Mouse (Mus musculus) kidney, embryonic 15.5 days (tissue): ENCODE data around the gene Gpx4. TPM values are rescaled to one million over a fixed set of nuclear protein-coding genes. Genes with fewer than 3 reads are reported as not detected.
"Not testable (repeated sequence)": the region's sequence is repeated elsewhere in the genome, so short reads cannot be mapped to it uniquely, and the experiment has no call there.

Experiments used
- ATAC-seq: fragments of 200-750 bp; cut with Nextera tagmentation; replicated peaks from 2 replicates; pipeline ENCODE4 v1.8.0; 2017; ENCODE audit warnings: moderate TSS enrichment; ENCODE audit not compliant: low FRiP score
- H3K27ac ChIP-seq: fragments of 300-500 bp; sonication (generic); 2 replicates; pipeline ENCODE4 v1.5.1; 2015; ENCODE audit warnings: mild to moderate bottlenecking, inconsistent platforms
- H3K27me3 ChIP-seq: fragments of 300-500 bp; sonication (generic); 2 replicates; pipeline ENCODE4 v1.6.1; 2015; ENCODE audit warnings: inconsistent platforms
- H3K36me3 ChIP-seq: fragments of 300-500 bp; sonication (generic); 2 replicates; pipeline ENCODE4 v1.6.1; 2015; ENCODE audit warnings: inconsistent platforms
- H3K4me1 ChIP-seq: fragments of 300-500 bp; sonication (generic); 2 replicates; pipeline ENCODE4 v1.6.1; 2015; ENCODE audit warnings: inconsistent platforms
- H3K4me2 ChIP-seq: fragments of 300-500 bp; sonication (generic); 2 replicates; pipeline ENCODE4 v1.6.1; 2015; ENCODE audit warnings: moderate library complexity, mild to moderate bottlenecking, inconsistent platforms
- H3K4me3 ChIP-seq: fragments of 300-500 bp; sonication (generic); replicated peaks from 2 replicates; pipeline ENCODE4 v1.5.1; 2015; ENCODE audit warnings: mild to moderate bottlenecking, inconsistent platforms
- H3K9ac ChIP-seq: fragments of 300-500 bp; sonication (generic); 2 replicates; pipeline ENCODE4 v1.6.1; 2015; ENCODE audit warnings: mild to moderate bottlenecking, inconsistent platforms
- H3K9me3 ChIP-seq: fragments of 300-500 bp; sonication (generic); replicated peaks from 2 replicates; pipeline ENCODE4 v1.6.1; 2016; ENCODE audit warnings: inconsistent platforms
- WGBS: fragments of 180-500 bp; shearing (Covaris S2); methylation state at CpG from one replicate; pipeline ENCODE4 v1.1.7; 2015; ENCODE audit warnings: mixed read lengths; 5-methylcytosine and 5-hydroxymethylcytosine counted together
- polyA plus RNA-seq: library from polyadenylated mRNA; unstranded; fragments of >200 nt; fragmentation: Nextera tagmentation; extraction: Ambion mirVana; gene quantifications from 2 replicates; pipeline ENCODE4 v1.2.1, GENCODE M21; 2015

Gpx4 gene
- polyA plus RNA-seq, 1 experiment from 2014 or later, result 603 TPM

DNA sequence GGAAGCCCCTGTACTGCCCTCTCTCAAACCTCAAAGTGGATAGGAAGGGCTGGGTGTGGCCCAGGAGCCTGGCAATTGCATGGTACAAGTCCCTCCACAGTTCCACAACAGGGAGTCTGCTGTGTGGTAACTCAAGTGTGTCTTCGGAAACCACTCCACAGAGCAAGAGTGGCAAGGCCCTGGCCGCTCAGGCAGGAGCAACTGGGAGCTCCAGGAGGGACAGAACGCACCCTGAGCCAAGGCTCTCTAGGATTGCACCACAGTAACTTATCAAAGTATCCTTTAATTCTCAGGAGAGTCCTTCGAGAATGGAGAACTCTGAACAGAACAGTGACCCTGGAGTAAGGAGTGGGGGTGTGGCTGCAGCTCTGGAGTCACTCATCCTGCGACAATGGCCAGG lies 11.3 kb upstream of the Gpx4 start:
- ATAC-seq, result no peak
- peaks cover 43% of the 10 kb centered on the region for H3K36me3 ChIP-seq
- no peaks in the 10 kb centered on the region for H3K9me3 ChIP-seq
- no peak overlapping the region for H3K4me3 ChIP-seq
- H3K4me1 ChIP-seq, result peaks cover 46% of the 10 kb centered on the region
- 0 out of 2 replicates have a peak overlapping the region, but pooled peaks have one; percentile 76 for H3K27ac ChIP-seq
- no peaks in the 10 kb centered on the region for H3K27me3 ChIP-seq
- 89% methylated on average over 5 of the region's 5 CpGs for WGBS
- no peak overlapping the region for H3K4me2 ChIP-seq
- no peak overlapping the region for H3K9ac ChIP-seq

DNA sequence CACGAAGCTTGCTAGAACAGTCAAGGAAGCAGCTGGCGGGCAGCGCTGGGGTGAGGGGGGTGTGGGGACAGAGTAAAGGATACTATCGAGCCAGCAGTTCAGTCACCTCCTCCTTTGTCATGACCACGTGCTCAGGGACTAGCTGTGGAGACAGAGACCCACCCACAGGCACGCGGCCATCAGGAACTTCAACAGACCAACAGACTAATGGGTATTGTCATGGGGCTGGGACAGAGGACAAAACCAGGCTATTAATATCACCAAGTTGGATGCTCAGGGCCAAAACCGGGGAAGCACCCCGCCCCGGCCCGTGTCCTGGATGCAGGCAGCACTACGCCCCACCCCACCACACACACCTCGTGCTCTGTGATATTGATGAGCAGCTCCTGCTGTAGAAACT lies 10.1 kb upstream of the Gpx4 start:
- WGBS, result 91% methylated on average over 13 of the region's 13 CpGs
- Histone ChIP-seq H3K36me3 (peaks cover 43% of the 10 kb centered on the region), H3K4me1 (peaks cover 46% of the 10 kb centered on the region), H3K9ac (no peak overlapping the region), H3K27me3 (no peaks in the 10 kb centered on the region), H3K9me3 (no peaks in the 10 kb centered on the region), H3K4me3 (no peak overlapping the region), H3K4me2 (no peak overlapping the region), H3K27ac (no peak overlapping the region)
- no peak for ATAC-seq

DNA sequence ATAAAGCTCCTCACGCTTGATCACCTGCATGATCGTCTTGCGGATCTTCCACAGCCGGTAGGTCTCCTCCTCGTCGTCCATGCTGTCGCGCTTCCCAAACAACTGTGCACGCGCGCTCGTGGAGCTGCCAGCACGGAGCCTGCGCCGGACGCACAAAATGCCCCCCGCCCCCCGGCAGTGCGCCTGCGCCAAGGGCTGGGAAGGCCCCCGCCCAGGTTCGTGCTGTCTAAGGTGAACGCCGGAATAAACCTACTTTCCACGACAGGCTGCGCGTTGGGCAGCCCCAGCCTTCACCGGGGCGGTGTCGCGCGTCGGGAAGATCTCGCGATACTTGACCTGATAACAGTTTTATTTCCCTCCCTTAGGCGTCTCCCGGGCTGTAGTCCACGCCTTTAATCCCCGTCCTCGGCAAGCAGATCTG lies 7.4 kb upstream of the Gpx4 start, which contains the start of gene Polr2e:
Gene Polr2e (minus strand): TSS at position 237 of the 421 bp plus-strand sequence.
- Histone ChIP-seq H3K4me2 (peak within 1 kb of the TSS; percentile 78), H3K36me3 (peaks cover 39% of the 10 kb centered on the region), H3K4me3 (peak within 1 kb of the TSS; percentile 75), H3K9me3 (no peaks in the 10 kb centered on the region), H3K4me1 (peaks cover 23% of the 10 kb centered on the region), H3K27me3 (no peaks in the 10 kb centered on the region), H3K9ac (peak within 1 kb of the TSS; percentile 82), H3K27ac (peak within 1 kb of the TSS; percentile 63)
- peak; percentile 98 for ATAC-seq
- WGBS, result under 1% methylated on average over 40 of the region's 40 CpGs

DNA sequence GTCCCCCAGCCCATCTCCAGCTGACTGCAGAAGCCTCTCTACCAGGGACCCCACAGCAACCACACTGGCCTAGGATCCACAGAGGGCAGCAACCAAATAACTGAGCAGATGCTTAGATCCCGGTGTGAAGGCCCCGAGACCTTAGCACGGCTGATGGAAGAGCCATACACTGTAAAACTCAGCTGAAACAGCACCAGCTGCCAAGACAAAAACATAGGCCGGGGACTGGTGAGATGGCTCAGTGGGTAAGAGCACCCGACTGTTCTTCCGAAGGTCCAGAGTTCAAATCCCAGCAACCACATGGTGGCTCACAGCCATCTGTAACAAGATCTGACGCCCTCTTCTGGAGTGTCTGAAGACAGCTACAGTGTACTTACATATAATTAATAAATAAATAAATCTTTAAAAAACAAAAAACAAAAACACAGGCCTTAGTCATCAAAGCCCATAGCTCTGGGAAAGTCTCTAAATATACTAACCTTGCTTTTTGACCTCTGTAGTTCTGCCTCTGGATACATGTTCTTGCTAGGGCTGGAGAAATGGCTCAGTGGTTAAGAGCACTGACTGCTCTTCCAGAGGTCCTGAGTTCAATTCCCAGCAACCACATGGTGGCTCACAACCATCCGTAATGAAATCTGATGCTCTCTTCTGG lies 5.4 kb upstream of the Gpx4 start:
- peaks cover 19% of the 10 kb centered on the region for H3K36me3 ChIP-seq
- H3K9me3 ChIP-seq, H3K4me2 ChIP-seq, H3K4me3 ChIP-seq, H3K9ac ChIP-seq, ATAC-seq, H3K27me3 ChIP-seq, H3K27ac ChIP-seq: not testable (repeated sequence)
- WGBS, result 83% methylated on average over 8 of the region's 8 CpGs
- H3K4me1 ChIP-seq, result peaks cover 21% of the 10 kb centered on the region

DNA sequence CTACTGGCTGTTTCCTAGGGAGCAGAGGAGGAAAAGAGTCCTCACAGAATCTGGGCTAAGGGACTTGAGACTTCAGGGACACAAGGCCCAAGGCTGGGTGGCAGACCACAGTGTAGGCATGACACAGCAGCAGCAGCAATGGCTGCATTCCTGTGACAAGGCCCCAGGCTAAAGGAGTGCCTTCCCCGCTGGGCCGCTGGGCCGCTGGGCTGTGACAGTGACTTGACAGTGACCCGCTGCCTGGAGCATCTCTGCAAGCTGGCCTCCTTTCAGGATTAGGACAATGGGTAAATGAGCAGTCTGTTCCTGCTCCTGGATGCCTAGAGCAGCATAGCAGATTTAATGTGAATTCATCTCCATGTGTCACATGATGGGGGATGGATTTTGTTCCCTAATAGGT lies 2.9 kb upstream of the Gpx4 start:
- Histone ChIP-seq H3K27me3 (no peaks in the 10 kb centered on the region), H3K9ac (no peak overlapping the region)
- ATAC-seq, result no peak

DNA sequence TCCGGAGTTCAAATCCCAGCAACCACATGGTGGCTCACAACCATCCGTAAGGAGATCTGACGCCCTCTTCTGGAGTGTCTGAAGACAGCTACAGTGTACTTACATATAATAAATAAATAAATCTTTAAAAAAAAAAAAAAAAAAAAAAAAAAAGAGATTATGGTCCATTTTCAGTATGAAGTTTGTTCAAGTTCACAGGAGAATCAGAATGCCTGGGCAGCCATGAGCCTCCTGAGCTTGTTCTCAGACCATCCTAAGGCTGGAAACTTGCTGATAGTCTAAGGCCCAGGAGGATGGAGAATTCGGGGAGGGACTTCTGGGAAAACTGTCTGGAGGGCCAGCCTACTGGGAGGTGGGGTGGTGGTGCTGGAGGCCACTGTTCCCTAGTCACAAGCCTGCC lies 1.6 kb upstream of the Gpx4 start:
- not testable (repeated sequence) for H3K9me3 ChIP-seq, H3K9ac ChIP-seq, H3K27ac ChIP-seq, ATAC-seq, H3K4me3 ChIP-seq, H3K4me2 ChIP-seq, H3K27me3 ChIP-seq, H3K36me3 ChIP-seq
- peaks cover 29% of the 10 kb centered on the region for H3K4me1 ChIP-seq
- WGBS, result 75% methylated on average over 4 of the region's 4 CpGs

More for the DNA sequence above, 2.9 kb upstream of the Gpx4 start:
- Histone ChIP-seq H3K27ac (peak overlapping the region; percentile 22; the same call in 1 of the 2 replicates), H3K36me3 (no peaks in the 10 kb centered on the region), H3K4me3 (no peak overlapping the region), H3K4me2 (no peak overlapping the region), H3K9me3 (no peaks in the 10 kb centered on the region), H3K4me1 (peaks cover 26% of the 10 kb centered on the region)
- WGBS, result 62% methylated on average over 4 of the region's 4 CpGs

DNA sequence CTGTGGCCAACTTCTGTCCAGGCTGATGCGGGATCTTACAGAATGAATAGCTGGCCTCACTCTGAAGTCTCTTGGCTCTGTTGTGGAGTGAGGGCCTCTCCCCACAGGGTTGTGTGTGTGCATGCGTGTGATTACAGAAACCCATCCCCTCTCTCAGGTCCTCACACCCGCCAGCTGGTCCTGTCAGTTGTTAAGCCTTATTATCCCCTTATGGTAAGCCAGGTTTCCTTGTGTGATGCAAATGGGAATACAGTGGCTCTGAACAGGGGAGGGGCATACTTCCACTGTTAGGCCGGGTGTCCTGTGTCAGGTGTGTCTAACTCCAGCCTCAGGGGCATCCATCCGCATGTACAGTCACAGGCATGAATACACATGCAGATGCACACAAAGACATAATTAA lies 1.2 kb upstream of the Gpx4 start:
- Histone ChIP-seq H3K9me3 (no peaks in the 10 kb centered on the region), H3K4me1 (peaks cover 33% of the 10 kb centered on the region), H3K27me3 (no peaks in the 10 kb centered on the region), H3K36me3 (no peaks in the 10 kb centered on the region), H3K27ac (no peak overlapping the region), H3K9ac (no peak overlapping the region), H3K4me3 (no peak overlapping the region), H3K4me2 (no peak overlapping the region)
- no peak for ATAC-seq
- 86% methylated on average over 5 of the region's 5 CpGs for whole genome bisulfite sequencing

DNA sequence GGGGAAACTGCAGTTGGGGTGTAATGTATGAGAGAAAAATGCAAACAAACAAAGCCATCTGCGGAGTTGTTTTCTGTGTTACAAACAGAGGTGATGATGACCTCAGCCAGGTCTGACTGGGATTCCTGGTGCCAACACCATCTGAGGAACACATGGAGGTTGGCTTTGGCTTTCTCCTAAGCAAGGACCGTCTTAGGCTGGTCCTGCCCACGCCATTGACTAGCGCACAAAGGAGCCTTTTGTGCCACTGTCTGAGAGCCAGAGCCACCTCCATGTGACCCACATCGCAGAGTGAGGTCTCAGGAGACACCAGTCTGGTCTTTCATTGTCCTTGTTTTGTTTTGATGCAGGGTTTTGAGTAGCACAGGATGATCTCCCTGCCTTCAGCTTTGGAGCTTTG lies 1.4 kb downstream of the Gpx4 start:
- Histone ChIP-seq H3K27me3 (no peaks in the 10 kb centered on the region), H3K9ac (no peak overlapping the region), H3K9me3 (no peaks in the 10 kb centered on the region), H3K4me1 (peaks cover 58% of the 10 kb centered on the region), H3K27ac (0 out of 2 replicates have a peak overlapping the region, but pooled peaks have one; percentile 34), H3K4me3 (no peak overlapping the region), H3K4me2 (no peak overlapping the region), H3K36me3 (no peaks in the 10 kb centered on the region)
- WGBS, result 38% methylated on average over 5 of the region's 5 CpGs
- ATAC-seq, result no peak

DNA sequence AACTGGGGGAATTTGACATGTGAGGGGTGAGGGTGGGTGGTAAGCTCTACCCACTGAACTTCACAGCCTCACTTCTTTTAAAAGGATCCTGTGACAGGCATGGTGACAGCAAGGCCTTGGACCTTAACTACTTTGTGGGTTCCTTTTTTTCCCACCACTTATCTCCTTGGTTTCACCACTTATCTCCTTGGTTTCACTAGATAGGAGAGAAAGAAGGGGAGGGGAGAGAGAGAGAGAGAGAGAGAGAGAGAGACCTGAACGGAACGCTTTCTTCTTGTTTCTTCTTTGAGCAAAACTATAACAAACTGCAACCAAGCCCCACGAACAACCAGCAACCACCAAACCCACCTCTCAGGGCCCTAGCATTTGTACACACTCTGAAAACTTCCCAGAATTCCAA lies 1.9 kb downstream of the Gpx4 start:
- Histone ChIP-seq H3K4me2 (no peak overlapping the region), H3K4me1 (peaks cover 58% of the 10 kb centered on the region), H3K27ac (0 out of 2 replicates have a peak overlapping the region, but pooled peaks have one; percentile 34), H3K9ac (no peak overlapping the region), H3K4me3 (no peak overlapping the region), H3K27me3 (no peaks in the 10 kb centered on the region), H3K9me3 (no peaks in the 10 kb centered on the region), H3K36me3 (no peaks in the 10 kb centered on the region)
- no peak for ATAC-seq
- WGBS, result 75% methylated on average over 3 of the region's 3 CpGs

DNA sequence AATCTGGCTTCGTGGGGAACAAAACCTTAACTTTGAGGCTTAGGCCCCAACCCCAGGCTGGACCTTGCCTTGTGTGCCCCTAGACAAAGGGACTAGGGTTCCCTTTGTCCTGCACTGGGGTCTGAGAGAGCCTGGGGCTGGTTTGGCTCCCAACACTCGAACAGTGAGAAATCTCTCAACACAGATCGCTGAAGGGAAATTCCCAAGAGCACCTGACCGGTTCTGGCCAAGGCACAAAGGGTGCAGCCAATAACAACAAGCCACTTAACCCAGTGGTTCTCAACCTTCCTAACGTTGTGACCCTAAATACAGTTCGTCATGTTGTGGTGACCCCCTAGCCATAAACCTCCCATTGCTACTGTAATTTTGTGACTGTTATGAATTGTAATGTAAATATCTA lies 3.3 kb downstream of the Gpx4 start:
- Histone ChIP-seq H3K36me3 (peaks cover 1% of the 10 kb centered on the region; the same call in 1 of the 2 replicates), H3K4me2 (no peak overlapping the region), H3K9me3 (no peaks in the 10 kb centered on the region), H3K27me3 (no peaks in the 10 kb centered on the region), H3K27ac (0 out of 2 replicates have a peak overlapping the region, but pooled peaks have one; percentile 69), H3K9ac (no peak overlapping the region), H3K4me3 (no peak overlapping the region), H3K4me1 (peaks cover 67% of the 10 kb centered on the region)
- WGBS, result 27% methylated on average over 6 of the region's 6 CpGs
- no peak for ATAC-seq

DNA sequence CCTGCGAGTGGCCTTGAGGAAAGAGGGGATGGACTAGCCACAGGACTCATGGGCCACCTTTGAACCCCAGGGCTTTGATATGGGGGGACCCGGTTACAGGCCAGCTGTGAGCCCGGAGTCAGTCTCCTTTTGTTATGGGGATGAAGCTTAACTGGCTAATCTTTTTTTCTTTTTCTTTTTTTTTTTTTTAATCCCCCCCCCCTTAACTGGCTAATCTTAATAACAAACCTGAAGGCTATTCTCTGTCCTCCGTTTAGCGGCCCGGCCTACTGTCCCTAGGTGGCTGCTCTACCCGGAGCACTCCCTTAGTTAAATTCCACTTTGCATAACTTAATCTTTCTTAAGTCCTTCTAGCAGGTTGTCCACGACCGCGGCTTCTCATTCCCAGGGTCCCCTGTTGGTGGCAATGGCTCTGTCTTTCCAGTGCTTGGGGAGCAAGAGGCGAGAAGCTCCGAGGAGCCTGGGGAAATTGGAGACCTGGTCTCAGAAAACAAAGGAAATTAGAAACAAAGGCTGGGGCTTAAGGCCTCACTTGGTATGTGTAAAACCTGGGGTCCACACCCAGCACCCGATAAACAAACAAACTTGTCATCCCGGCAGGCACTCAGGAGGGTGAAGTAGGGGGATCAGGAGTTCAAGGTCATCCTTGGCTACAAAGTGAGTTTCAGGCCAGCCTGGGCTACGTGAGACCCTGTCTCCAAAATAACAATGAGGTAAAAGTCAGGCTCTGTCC lies 4.1 kb downstream of the Gpx4 start:
- Histone ChIP-seq H3K4me3 (no peak overlapping the region), H3K9me3 (no peaks in the 10 kb centered on the region), H3K4me2 (peak overlapping the region; percentile 20; the same call in 1 of the 2 replicates), H3K27me3 (no peaks in the 10 kb centered on the region), H3K36me3 (peaks cover 9% of the 10 kb centered on the region), H3K4me1 (peaks cover 74% of the 10 kb centered on the region), H3K9ac (0 out of 2 replicates have a peak overlapping the region, but pooled peaks have one; percentile 25), H3K27ac (peak overlapping the region; percentile 69)
- WGBS, result 27% methylated on average over 15 of the region's 15 CpGs
- no peak for ATAC-seq
